Mouse (Mus musculus) CH12.LX (cell line): ENCODE data around the gene Olfr543. TPM values are rescaled to one million over a fixed set of nuclear protein-coding genes. Genes with fewer than 3 reads are reported as not detected.

Experiments used
- DNase-seq: peaks from one replicate; pipeline ENCODE4 v3.0.0-alpha.2; 2013; ENCODE audit errors: extremely low read depth
- H3K27ac ChIP-seq: 2 replicates; pipeline ENCODE4 v1.5.1; 2012; ENCODE audit warnings: low read depth, mild to moderate bottlenecking, control low read depth, moderate library complexity; ENCODE audit not compliant: insufficient read depth
- H3K27me3 ChIP-seq: replicated peaks from 2 replicates; pipeline ENCODE3; 2012; ENCODE audit warnings: inconsistent platforms
- H3K36me3 ChIP-seq, 2 experiments: replicated peaks in 1 of 2; 2 replicates each; pipeline versions ENCODE3 to v1.6.1; 2012; ENCODE audit warnings: inconsistent platforms in 1 of 2, low read length in 1 of 2, mild to moderate bottlenecking in 1 of 2, mixed read lengths in 1 of 2, moderate library complexity in 1 of 2; ENCODE audit not compliant: control insufficient read depth in 1 of 2, insufficient read depth in 1 of 2
- H3K4me1 ChIP-seq, 2 experiments: 2 replicates each; pipeline ENCODE4 v1.6.1; 2012; ENCODE audit warnings: inconsistent platforms in 1 of 2, moderate library complexity in 1 of 2; ENCODE audit not compliant: insufficient read depth in 2 of 2, control insufficient read depth in 1 of 2
- H3K4me2 ChIP-seq: 2 replicates; pipeline ENCODE4 v1.6.1; 2012; ENCODE audit warnings: low read depth, mild to moderate bottlenecking, control low read depth; ENCODE audit not compliant: poor library complexity, insufficient read depth, severe bottlenecking
- H3K4me3 ChIP-seq, 3 experiments: fragments of 150-350 bp in 1 of 3; sonication (generic) in 1 of 3; replicated peaks in 1 of 3; 2 replicates each; pipeline versions ENCODE3 to v1.5.1; 2011 to 2012; ENCODE audit warnings: low read depth in 2 of 3, low read length in 2 of 3, mild to moderate bottlenecking in 2 of 3, moderate library complexity in 2 of 3, control low read depth in 1 of 3, improper control_type of control experiment in 1 of 3, inconsistent platforms in 1 of 3, mixed read lengths in 1 of 3; ENCODE audit not compliant: poor library complexity in 1 of 3
- H3K79me2 ChIP-seq: replicated peaks from 2 replicates; pipeline ENCODE4 v1.6.1; 2012; ENCODE audit warnings: mild to moderate bottlenecking, moderate library complexity; ENCODE audit not compliant: control insufficient read depth, poor library complexity, insufficient read depth, severe bottlenecking; ENCODE audit errors: extremely low read depth
- H3K9ac ChIP-seq: 2 replicates; pipeline ENCODE4 v1.6.1; 2012; ENCODE audit warnings: low read depth, mild to moderate bottlenecking, control low read depth, moderate library complexity; ENCODE audit not compliant: insufficient read depth
- H3K9me3 ChIP-seq: replicated peaks from 2 replicates; pipeline ENCODE3; 2012; ENCODE audit warnings: low read length, inconsistent platforms, mixed read lengths
- BHLHE40 ChIP-seq: IDR thresholded peaks from 2 replicates; pipeline ENCODE4 v1.6.1; 2011; ENCODE audit warnings: mild to moderate bottlenecking, low read depth, low read length, improper control_type of control experiment
- CHD1 ChIP-seq: IDR thresholded peaks from 2 replicates; pipeline ENCODE4 v1.6.1; 2012; ENCODE audit warnings: low read depth, low read length, improper control_type of control experiment, inconsistent platforms
- CTCF ChIP-seq, 2 experiments: IDR thresholded peaks in 1 of 2; conservative IDR thresholded peaks in 1 of 2; 2 replicates each; pipeline ENCODE4 v1.5.1; 2011 to 2012; ENCODE audit warnings: low read depth in 2 of 2, low read length in 2 of 2, improper control_type of control experiment in 1 of 2, inconsistent platforms in 1 of 2, mild to moderate bottlenecking in 1 of 2, moderate library complexity in 1 of 2
- ELF1 ChIP-seq: IDR thresholded peaks from 2 replicates; pipeline ENCODE4 v1.6.1; 2014; ENCODE audit warnings: low read depth, mild to moderate bottlenecking, inconsistent platforms, low read length, improper control_type of control experiment
- GABPA ChIP-seq: IDR thresholded peaks from 2 replicates; pipeline ENCODE4 v1.6.1; 2012; ENCODE audit warnings: low read depth, low read length, improper control_type of control experiment, inconsistent platforms; ENCODE audit not compliant: insufficient replicate concordance
- HCFC1 ChIP-seq: IDR thresholded peaks from 2 replicates; pipeline ENCODE4 v1.6.1; 2012; ENCODE audit warnings: low read depth, mild to moderate bottlenecking, inconsistent platforms, low read length, improper control_type of control experiment
- JUN ChIP-seq: IDR thresholded peaks from 2 replicates; pipeline ENCODE4 v1.6.1; 2011; ENCODE audit warnings: low read depth, mild to moderate bottlenecking, low read length, improper control_type of control experiment, moderate library complexity; ENCODE audit not compliant: insufficient read depth
- JUND ChIP-seq: conservative IDR thresholded peaks from 2 replicates; pipeline ENCODE4 v1.6.1; 2011; ENCODE audit warnings: low read depth, low read length, improper control_type of control experiment
- MAX ChIP-seq: IDR thresholded peaks from 2 replicates; pipeline ENCODE4 v1.6.1; 2011; ENCODE audit warnings: low read length, improper control_type of control experiment
- MAZ ChIP-seq: IDR thresholded peaks from 2 replicates; pipeline ENCODE4 v1.6.1; 2012; ENCODE audit warnings: low read depth, mild to moderate bottlenecking, inconsistent platforms, low read length, improper control_type of control experiment, moderate library complexity
- MEF2A ChIP-seq: IDR thresholded peaks from 2 replicates; pipeline ENCODE4 v1.6.1; 2014; ENCODE audit warnings: low read depth, mild to moderate bottlenecking, inconsistent platforms, low read length, improper control_type of control experiment, borderline replicate concordance
- MXI1 ChIP-seq: IDR thresholded peaks from 2 replicates; pipeline ENCODE4 v1.6.1; 2011; ENCODE audit warnings: mild to moderate bottlenecking, low read depth, low read length, improper control_type of control experiment
- MYC ChIP-seq: IDR thresholded peaks from 2 replicates; pipeline ENCODE4 v1.6.1; 2011; ENCODE audit warnings: low read depth, mild to moderate bottlenecking, improper control_type of control experiment, low read length
- NELFE ChIP-seq: IDR thresholded peaks from 2 replicates; pipeline ENCODE4 v1.6.1; 2011; ENCODE audit warnings: low read depth, low read length, improper control_type of control experiment
- NRF1 ChIP-seq: IDR thresholded peaks from 2 replicates; pipeline ENCODE4 v1.6.1; 2014; ENCODE audit warnings: low read depth, mild to moderate bottlenecking, inconsistent platforms, low read length, improper control_type of control experiment, moderate library complexity
- PAX5 ChIP-seq: IDR thresholded peaks from 2 replicates; pipeline ENCODE4 v1.6.1; 2012; ENCODE audit warnings: low read length, inconsistent platforms, mixed read lengths
- POLR2AphosphoS2 ChIP-seq: IDR thresholded peaks from 2 replicates; pipeline ENCODE4 v1.6.1; 2011; ENCODE audit warnings: low read depth, low read length, improper control_type of control experiment
- RAD21 ChIP-seq: IDR thresholded peaks from 2 replicates; pipeline ENCODE4 v1.6.1; 2011; ENCODE audit warnings: low read depth, mild to moderate bottlenecking, low read length, improper control_type of control experiment, moderate library complexity
- SIN3A ChIP-seq: IDR thresholded peaks from 2 replicates; pipeline ENCODE4 v1.6.1; 2012; ENCODE audit warnings: low read length, improper control_type of control experiment, inconsistent platforms
- TBP ChIP-seq: conservative IDR thresholded peaks from 2 replicates; pipeline ENCODE4 v1.6.1; 2011; ENCODE audit warnings: low read depth, low read length, improper control_type of control experiment
- TCF12 ChIP-seq: IDR thresholded peaks from 2 replicates; pipeline ENCODE4 v1.6.1; 2014; ENCODE audit warnings: low read depth, mild to moderate bottlenecking, inconsistent platforms, low read length, improper control_type of control experiment
- UBTF ChIP-seq: IDR thresholded peaks from 2 replicates; pipeline ENCODE4 v1.6.1; 2012; ENCODE audit warnings: low read depth, mild to moderate bottlenecking, inconsistent platforms, low read length, improper control_type of control experiment, moderate library complexity
- USF1 ChIP-seq: IDR thresholded peaks from 2 replicates; pipeline ENCODE4 v1.6.1; 2014; ENCODE audit warnings: low read depth, mild to moderate bottlenecking, inconsistent platforms, low read length, improper control_type of control experiment
- ZC3H11A ChIP-seq: IDR thresholded peaks from 2 replicates; pipeline ENCODE4 v1.6.1; 2012; ENCODE audit warnings: low read depth, mild to moderate bottlenecking, inconsistent platforms, low read length, improper control_type of control experiment
- ZKSCAN1 ChIP-seq: IDR thresholded peaks from 2 replicates; pipeline ENCODE4 v1.6.1; 2012; ENCODE audit warnings: low read depth, inconsistent platforms, low read length, improper control_type of control experiment, borderline replicate concordance
- ZMIZ1 ChIP-seq: IDR thresholded peaks from 2 replicates; pipeline ENCODE4 v1.6.1; 2012; ENCODE audit warnings: low read depth, mild to moderate bottlenecking, inconsistent platforms, low read length, improper control_type of control experiment
- ZNF384 ChIP-seq: IDR thresholded peaks from 2 replicates; pipeline ENCODE4 v1.6.1; 2012; ENCODE audit warnings: low read depth, low read length, improper control_type of control experiment, inconsistent platforms
- dilution Hi-C: fragments of 300-500 bp; cut with MboI; formaldehyde crosslinking; loops from 2 replicates; pipeline ENCODE4 v1.14.3; 2020; ENCODE audit warnings: low sequenced_read_pairs; ENCODE audit not compliant: extremely low pct_unique_long_range_greater_than_20kb, extremely low pct_ligation_motif_present
- in situ Hi-C: fragments of 300-500 bp; cut with MboI; formaldehyde crosslinking; loops from 3 replicates; pipeline ENCODE4 v1.14.3; 2019; ENCODE audit warnings: low sequenced_read_pairs, low pct_ligation_motif_present, low pct_unique_long_range_greater_than_20kb, mixed read lengths
- polyA plus RNA-seq: library from polyadenylated mRNA; unstranded; fragments of >175 nt; gene quantifications from 2 replicates; pipeline ENCODE4 v1.2.1, GENCODE M21; 2012; ENCODE audit warnings: low read depth; ENCODE audit not compliant: insufficient read length
- total RNA-seq, 2 experiments: library from RNA; depleted of rRNA; stranded (reverse); fragments of 300-350 nt in 1 of 2; fragments of >200 nt in 1 of 2; gene quantifications; 2 replicates each; pipeline ENCODE4 v1.2.3; 2012 to 2014

Olfr543 gene
- total and polyA plus RNA-seq, 3 experiments = 1.1 TPM; not detected in 2

DNA sequence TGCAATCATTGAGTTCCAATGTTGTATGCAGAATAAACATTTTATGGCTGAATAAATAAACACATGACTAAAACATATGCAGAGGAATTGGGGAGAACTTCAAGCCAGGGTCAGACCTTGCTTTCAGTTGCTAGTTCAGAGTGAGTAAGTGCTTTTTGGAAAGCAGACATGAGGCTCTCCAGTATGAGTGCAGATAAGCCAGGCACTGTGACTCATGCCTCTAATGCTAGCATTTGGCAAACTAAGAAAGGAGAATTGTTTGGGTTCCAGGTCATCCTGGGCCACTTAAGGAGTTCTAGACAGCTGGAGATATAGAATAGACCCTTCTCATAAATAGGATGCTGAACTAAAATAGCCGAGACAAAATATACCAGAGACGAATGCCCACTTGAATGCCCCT, 2.2 kb upstream of the Olfr543 start:
- Histone ChIP-seq H3K9ac (no peak overlapping the region), H3K27ac (no peak overlapping the region), H3K4me2 (no peak overlapping the region), H3K27me3 (no peaks in the 10 kb centered on the region), H3K4me1 (0 out of 4 replicates have a peak, but pooled peaks cover 0 to 3% of the 10 kb centered on the region in 2 experiments), H3K4me3 (no peak overlapping the region), H3K36me3 (peaks cover 0 to 13% of the 10 kb centered on the region in 2 experiments), H3K9me3 (no peaks in the 10 kb centered on the region), H3K79me2 (no peaks in the 10 kb centered on the region)
- TF ChIP-seq MAX (no peak), ZKSCAN1 (no peak), MEF2A (no peak), SIN3A (no peak), UBTF (no peak), PAX5 (no peak), POLR2AphosphoS2 (no peak), JUND (no peak), MAZ (no peak), CTCF (conservative IDR thresholded peaks at IDR 0.05 in 1 of 2, IDR thresholded peaks at IDR 0.05 in 1 of 2; ENCODE audit: low read depth in 2 of 2, low read length in 2 of 2) (no peak), USF1 (no peak), ELF1 (no peak), HCFC1 (no peak), NRF1 (no peak), ZC3H11A (no peak), NELFE (no peak), ZNF384 (no peak), BHLHE40 (no peak), ZMIZ1 (no peak)
- dilution Hi-C loops (no loop called here), in situ Hi-C loops (no loop called here)
- no peak for DNase-seq

DNA sequence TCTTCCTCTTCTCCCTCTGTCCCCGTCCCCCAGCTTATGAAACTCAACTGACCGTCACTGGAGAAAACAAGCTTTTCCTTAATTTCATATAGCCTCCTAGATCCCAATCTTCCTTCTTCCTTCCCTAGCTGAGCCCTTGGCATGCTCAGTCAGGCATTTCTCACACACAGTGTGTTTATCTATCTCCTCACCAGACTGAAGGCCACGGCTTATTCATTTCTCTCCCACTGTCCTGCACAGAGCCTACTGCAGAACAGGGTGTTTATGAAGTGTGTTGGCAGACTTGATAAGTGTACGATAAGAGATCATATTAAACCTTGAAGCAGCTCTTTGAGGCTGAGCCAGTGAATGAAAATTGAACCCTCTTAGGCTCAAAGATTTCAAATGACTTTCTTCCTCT, 658 bp downstream of the Olfr543 start:
- Histone ChIP-seq H3K4me1 (0 out of 4 replicates have a peak, but pooled peaks cover 0 to 3% of the 10 kb centered on the region in 2 experiments), H3K9me3 (no peaks in the 10 kb centered on the region), H3K79me2 (no peaks in the 10 kb centered on the region), H3K27ac (no peak overlapping the region), H3K36me3 (peaks cover 0 to 29% of the 10 kb centered on the region in 2 experiments), H3K27me3 (no peaks in the 10 kb centered on the region), H3K9ac (no peak overlapping the region), H3K4me3 (no peak overlapping the region), H3K4me2 (no peak overlapping the region)
- dilution Hi-C loops (no loop called here), in situ Hi-C loops (no loop called here)
- TF ChIP-seq MYC = no peak
- TF ChIP-seq ZMIZ1 = no peak
- TF ChIP-seq ZKSCAN1 = no peak
- TF ChIP-seq TBP = no peak
- TF ChIP-seq GABPA = no peak
- TF ChIP-seq BHLHE40 = no peak
- TF ChIP-seq CHD1 = no peak
- no peak for TF ChIP-seq RAD21
- TF ChIP-seq MXI1 = no peak
- no peak for TF ChIP-seq JUN
- TF ChIP-seq TCF12 = no peak
- no peak for DNase-seq
